Mouse (Mus musculus) stomach, postnatal 0 days (tissue): ENCODE data around the gene Car11. TPM values are rescaled to one million over a fixed set of nuclear protein-coding genes. Genes with fewer than 3 reads are reported as not detected.
A peak's percentile ranks its signal among the peaks of the same experiment; 100 is the strongest.

Experiments
- ATAC-seq: fragments of 200-750 bp; cut with Nextera tagmentation; 2 replicates; pipeline ENCODE4 v1.8.0; 2017; ENCODE audit not compliant: low FRiP score, low TSS enrichment
- DNase-seq: peaks from one replicate; pipeline ENCODE4 v3.0.0-alpha.2; 2016; ENCODE audit warnings: low spot score
- H3K27ac ChIP-seq: fragments of 300-500 bp; sonication (generic); replicated peaks from 2 replicates; pipeline ENCODE4 v1.5.1; 2014; ENCODE audit warnings: mild to moderate bottlenecking, control low read depth
- H3K27me3 ChIP-seq: fragments of 300-500 bp; sonication (generic); 2 replicates; pipeline ENCODE4 v1.6.1; 2014; ENCODE audit warnings: low read length; ENCODE audit not compliant: control insufficient read depth, insufficient read depth
- H3K36me3 ChIP-seq: fragments of 300-500 bp; sonication (generic); 2 replicates; pipeline ENCODE4 v1.6.1; 2014; ENCODE audit warnings: low read length, mixed read lengths; ENCODE audit not compliant: control insufficient read depth, insufficient read depth
- H3K4me1 ChIP-seq: fragments of 300-500 bp; sonication (generic); replicated peaks from 2 replicates; pipeline ENCODE4 v1.6.1; 2014; ENCODE audit warnings: antibody characterized with exemption; ENCODE audit not compliant: control insufficient read depth, insufficient read depth
- H3K4me2 ChIP-seq: fragments of 300-500 bp; sonication (generic); replicated peaks from 2 replicates; pipeline ENCODE4 v1.6.1; 2014; ENCODE audit warnings: low read depth, mild to moderate bottlenecking, control low read depth, moderate library complexity
- H3K4me3 ChIP-seq: fragments of 300-500 bp; sonication (generic); 2 replicates; pipeline ENCODE4 v1.5.1; 2014; ENCODE audit warnings: low read depth, low read length, control low read depth
- H3K9ac ChIP-seq: fragments of 300-500 bp; sonication (generic); 2 replicates; pipeline ENCODE4 v1.6.1; 2014; ENCODE audit warnings: mild to moderate bottlenecking, low read length, control low read depth, mixed read lengths
- H3K9me3 ChIP-seq: fragments of 300-500 bp; sonication (generic); 2 replicates; pipeline ENCODE4 v1.6.1; 2016; ENCODE audit warnings: low read length; ENCODE audit not compliant: control insufficient read depth
- CTCF ChIP-seq: IDR thresholded peaks from 2 replicates; pipeline ENCODE4 v1.5.1; 2016; ENCODE audit warnings: antibody characterized with exemption, low read depth, mild to moderate bottlenecking, moderate library complexity
- EP300 ChIP-seq: optimal IDR thresholded peaks from 2 replicates; pipeline ENCODE3; 2016; ENCODE audit warnings: antibody characterized with exemption
- WGBS: fragments of 180-500 bp; shearing (Covaris S2); extraction: QIAGEN DNeasy Blood & Tissue Kit; methylation state at CpG from one replicate; pipeline ENCODE4 v1.1.7; 2014; 5-methylcytosine and 5-hydroxymethylcytosine counted together
- polyA plus RNA-seq: library from polyadenylated mRNA; unstranded; fragments of >200 nt; fragmentation: Nextera tagmentation; extraction: Ambion mirVana; gene quantifications from 2 replicates; pipeline ENCODE4 v1.2.1, GENCODE M21; 2015

Car11 gene
- polyA plus RNA-seq, 1 experiment from 2014 or later, result 2.7 TPM

DNA sequence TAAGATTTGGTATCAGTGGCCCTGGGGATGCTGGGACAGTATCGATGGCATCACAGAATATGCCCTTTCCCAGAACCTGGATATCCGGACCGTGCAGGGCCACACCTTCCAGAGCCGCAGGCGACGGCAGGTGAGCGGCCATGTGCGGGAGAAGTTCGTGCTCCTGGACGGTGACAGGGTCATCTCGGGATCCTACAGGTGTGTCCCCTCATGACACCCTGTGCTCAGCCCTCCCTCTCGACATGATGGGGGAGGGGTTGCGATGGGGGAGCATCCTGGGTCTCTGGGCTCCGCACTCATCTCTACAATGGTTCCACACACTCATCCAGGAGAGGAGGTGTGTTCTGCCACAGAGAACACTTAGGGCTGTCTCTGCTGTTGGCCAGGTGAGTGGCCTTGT lies 24.1 kb downstream of the Car11 start:
- TF ChIP-seq EP300, result no peak
- TF ChIP-seq CTCF, result no peak
- Histone ChIP-seq H3K27me3 (no peaks in the 10 kb centered on the region), H3K9me3 (no peaks in the 10 kb centered on the region), H3K4me1 (0 out of 2 replicates have a peak, but pooled peaks cover 2% of the 10 kb centered on the region), H3K36me3 (peaks cover 22% of the 10 kb centered on the region), H3K9ac (no peak overlapping the region), H3K4me3 (no peak overlapping the region), H3K27ac (no peak overlapping the region), H3K4me2 (no peak overlapping the region)
- no peak for DNase-seq
- WGBS, result 87% methylated on average over 14 of the region's 14 CpGs
- ATAC-seq, result no peak

DNA sequence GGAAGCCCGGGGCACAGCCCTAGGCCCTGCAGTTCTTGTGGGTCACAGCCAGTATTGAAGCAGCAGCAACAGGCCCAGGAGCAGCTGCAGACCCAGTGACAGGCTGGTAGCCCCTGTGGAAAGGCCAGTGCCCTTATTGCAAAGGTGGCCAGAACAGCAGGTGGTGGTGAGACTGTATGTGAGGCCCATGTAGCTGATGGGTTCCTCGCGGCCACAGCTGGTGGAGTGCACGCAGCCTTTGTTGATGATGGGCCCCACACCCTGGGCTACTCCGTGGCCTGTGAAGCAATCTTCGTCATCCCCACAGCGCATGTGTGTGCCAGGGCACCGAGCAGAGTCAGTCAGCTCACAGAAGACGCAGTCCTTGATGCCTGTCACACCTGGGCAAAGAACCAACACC lies 25.5 kb downstream of the Car11 start:
- WGBS, result 93% methylated on average over 9 of the region's 9 CpGs
- Histone ChIP-seq H3K36me3 (peaks cover 16% of the 10 kb centered on the region), H3K27me3 (no peaks in the 10 kb centered on the region), H3K4me2 (no peak overlapping the region), H3K4me1 (0 out of 2 replicates have a peak, but pooled peaks cover 2% of the 10 kb centered on the region), H3K9me3 (no peaks in the 10 kb centered on the region), H3K27ac (no peak overlapping the region), H3K4me3 (no peak overlapping the region), H3K9ac (no peak overlapping the region)
- no peak for TF ChIP-seq CTCF
- no peak for TF ChIP-seq EP300
- DNase-seq (no peak), ATAC-seq (no peak)

- Histone ChIP-seq H3K9me3 (no peaks in the 10 kb centered on the region), H3K27me3 (no peaks in the 10 kb centered on the region), H3K4me1 (0 out of 2 replicates have a peak, but pooled peaks cover 4% of the 10 kb centered on the region), H3K9ac (no peak within 1 kb of the TSS), H3K4me2 (no peak within 1 kb of the TSS), H3K4me3 (no peak within 1 kb of the TSS), H3K27ac (peak within 1 kb of the TSS; percentile 73), H3K36me3 (peaks cover 15% of the 10 kb centered on the region)
- TF ChIP-seq CTCF, result no peak
- TF ChIP-seq EP300, result no peak
- ATAC-seq (no peak), DNase-seq (no peak)
- WGBS, result 86% methylated on average over 11 of the region's 11 CpGs
Observed at GRCm38 (mm10) chr7:45725713-45726112, 26.1 kb downstream of the Car11 start, which contains the start of gene Spaca4. Spaca4 (minus strand) TSS chr7:45725813.

DNA sequence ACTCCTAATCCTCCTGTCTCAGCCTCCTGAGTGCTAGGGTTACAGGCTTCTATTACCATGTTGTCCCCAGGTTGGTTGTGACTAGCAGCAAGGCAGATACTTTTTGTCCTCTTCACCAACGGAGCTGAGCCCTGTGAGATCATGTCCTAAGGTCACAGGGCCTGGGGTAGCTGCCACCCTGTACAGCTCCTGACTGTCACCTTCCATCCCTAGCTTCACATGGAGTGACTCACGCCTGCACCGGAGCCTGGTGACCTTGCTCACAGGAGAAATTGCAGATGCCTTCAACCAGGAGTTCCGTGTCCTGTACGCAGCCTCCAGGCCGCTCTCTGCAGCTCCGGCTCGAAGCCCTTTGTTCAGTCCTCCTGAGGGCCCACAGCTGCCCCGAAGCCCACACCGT lies 26.8 kb downstream of the Car11 start:
- no peak overlapping the region for H3K9ac ChIP-seq
- TF ChIP-seq CTCF (no peak), EP300 (no peak)
- ATAC-seq (no peak), DNase-seq (no peak)
- H3K4me2 ChIP-seq, result no peak overlapping the region
- H3K9me3 ChIP-seq, result no peaks in the 10 kb centered on the region
- peaks cover 10% of the 10 kb centered on the region for H3K36me3 ChIP-seq
- no peak overlapping the region for H3K4me3 ChIP-seq
- H3K27me3 ChIP-seq, result no peaks in the 10 kb centered on the region
- H3K4me1 ChIP-seq, result 0 out of 2 replicates have a peak, but pooled peaks cover 4% of the 10 kb centered on the region
- peak overlapping the region; percentile 73 for H3K27ac ChIP-seq
- 86% methylated on average over 10 of the region's 10 CpGs for WGBS

GRCm38 (mm10) chr7:45727625-45728024 lies 28.0 kb downstream of the Car11 start:
- Histone ChIP-seq H3K4me3 (no peak overlapping the region), H3K4me1 (0 out of 2 replicates have a peak, but pooled peaks cover 4% of the 10 kb centered on the region), H3K36me3 (peaks cover 10% of the 10 kb centered on the region), H3K9ac (no peak overlapping the region), H3K9me3 (no peaks in the 10 kb centered on the region), H3K4me2 (no peak overlapping the region), H3K27me3 (no peaks in the 10 kb centered on the region), H3K27ac (peak overlapping the region; percentile 73)
- DNase-seq (peak; percentile 82), ATAC-seq (peak; percentile 80)
- 48% methylated on average over 3 of the region's 3 CpGs for WGBS
- no peak for TF ChIP-seq EP300
- no peak for TF ChIP-seq CTCF

DNA sequence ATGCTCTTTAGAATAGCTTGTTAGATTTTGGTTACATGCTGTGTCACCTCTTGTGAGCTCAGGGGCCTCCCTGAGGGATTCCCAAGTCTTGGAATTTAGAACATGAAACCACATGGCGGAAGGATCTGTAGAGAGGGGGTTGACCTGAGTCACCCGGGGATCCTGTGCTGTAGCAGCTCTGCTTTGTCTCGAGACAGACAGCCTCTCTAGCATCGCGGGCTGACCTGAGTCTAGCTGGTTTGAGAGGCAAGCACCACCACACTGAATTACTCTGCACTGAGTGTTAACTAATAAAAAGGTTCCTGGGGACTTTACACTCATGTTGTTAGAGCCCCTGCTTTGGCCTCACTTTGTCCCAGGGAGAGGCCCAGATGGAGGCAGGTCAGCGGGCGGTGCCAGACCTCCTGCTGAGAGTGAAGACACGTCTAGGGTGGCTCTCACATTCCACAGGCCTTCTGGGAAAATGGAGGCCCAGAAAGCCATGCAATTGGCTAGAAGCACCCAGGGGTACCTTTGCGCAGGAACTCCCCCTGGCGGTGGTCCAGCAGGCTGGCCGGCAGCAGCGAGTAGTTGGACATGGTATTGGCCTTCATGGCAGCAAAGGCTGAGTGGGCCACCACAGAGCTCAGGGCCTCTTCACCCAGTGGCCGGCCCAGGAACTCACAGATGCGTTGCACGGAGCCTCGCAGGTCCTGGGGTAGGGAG lies 31.2 kb downstream of the Car11 start:
- 21% methylated on average over 16 of the region's 16 CpGs for WGBS
- H3K27me3 ChIP-seq, result no peaks in the 10 kb centered on the region
- 0 out of 2 replicates have a peak, but pooled peaks cover 4% of the 10 kb centered on the region for H3K4me1 ChIP-seq
- no peak overlapping the region for H3K4me3 ChIP-seq
- no peak overlapping the region for H3K4me2 ChIP-seq
- 0 out of 2 replicates have a peak overlapping the region, but pooled peaks have one; percentile 18 for H3K9ac ChIP-seq
- ATAC-seq, result peak; percentile 8
- no peak for TF ChIP-seq EP300
- TF ChIP-seq CTCF, result peak; percentile 74
- H3K27ac ChIP-seq, result peak overlapping the region; percentile 78
- H3K36me3 ChIP-seq, result no peaks in the 10 kb centered on the region
- no peaks in the 10 kb centered on the region for H3K9me3 ChIP-seq
- peak; percentile 83 for DNase-seq
